Mouse (Mus musculus) MEL (cell line): ENCODE results near the gene Rps11. TPM values are rescaled to one million over a fixed set of nuclear protein-coding genes. Genes with fewer than 3 reads are reported as not detected.

ENCODE experiments used
- DNase-seq: peaks from one replicate; pipeline ENCODE4 v3.0.0; 2011; ENCODE audit warnings: low read depth, low spot score
- H3K27ac ChIP-seq: 2 replicates; pipeline ENCODE4 v1.5.1; 2012; ENCODE audit warnings: low read depth, mild to moderate bottlenecking, control low read depth, low read length, moderate library complexity; ENCODE audit not compliant: control insufficient read depth
- H3K27me3 ChIP-seq, 2 experiments: fragments of 150-350 bp in 1 of 2; sonication (generic) in 1 of 2; 2 replicates each; pipeline ENCODE4 v1.6.1; 2012; ENCODE audit warnings: low read length in 2 of 2, mild to moderate bottlenecking in 2 of 2, improper control_type of control experiment in 1 of 2, moderate library complexity in 1 of 2; ENCODE audit not compliant: insufficient read depth in 2 of 2, control insufficient read depth in 1 of 2
- H3K36me3 ChIP-seq, 2 experiments: 2 replicates each; pipeline ENCODE4 v1.6.1; 2012 to 2014; ENCODE audit warnings: low read length in 2 of 2, improper control_type of control experiment in 1 of 2, inconsistent platforms in 1 of 2, mild to moderate bottlenecking in 1 of 2; ENCODE audit not compliant: insufficient read depth in 2 of 2, control insufficient read depth in 1 of 2
- H3K4me1 ChIP-seq, 2 experiments: fragments of 150-350 bp in 1 of 2; sonication (generic) in 1 of 2; 2 replicates each; pipeline ENCODE4 v1.6.1; 2012; ENCODE audit warnings: low read length in 2 of 2, improper control_type of control experiment in 1 of 2, mild to moderate bottlenecking in 1 of 2; ENCODE audit not compliant: insufficient read depth in 2 of 2, control insufficient read depth in 1 of 2
- H3K4me3 ChIP-seq, 2 experiments: fragments of 150-350 bp in 1 of 2; sonication (generic) in 1 of 2; 2 replicates each; pipeline ENCODE4 v1.5.1; 2012; ENCODE audit warnings: low read depth in 2 of 2, low read length in 2 of 2, mild to moderate bottlenecking in 2 of 2, moderate library complexity in 2 of 2, control low read depth in 1 of 2, improper control_type of control experiment in 1 of 2; ENCODE audit not compliant: control insufficient read depth in 1 of 2, insufficient read depth in 1 of 2
- H3K79me2 ChIP-seq: 2 replicates; pipeline ENCODE4 v1.6.1; 2012; ENCODE audit warnings: mild to moderate bottlenecking, low read length, moderate library complexity; ENCODE audit not compliant: control insufficient read depth, poor library complexity, insufficient read depth
- H3K9ac ChIP-seq: 2 replicates; pipeline ENCODE4 v1.6.1; 2012; ENCODE audit warnings: low read depth, mild to moderate bottlenecking, control low read depth, low read length, moderate library complexity; ENCODE audit not compliant: control insufficient read depth, poor library complexity, severe bottlenecking
- H3K9me3 ChIP-seq: fragments of 150-350 bp; sonication (generic); replicated peaks from 2 replicates; pipeline ENCODE4 v1.6.1; 2012; ENCODE audit warnings: mild to moderate bottlenecking, low read length, improper control_type of control experiment, moderate library complexity; ENCODE audit not compliant: insufficient read depth
- CHD1 ChIP-seq: IDR thresholded peaks from 2 replicates; pipeline ENCODE4 v1.6.1; 2012; ENCODE audit warnings: low read depth, mild to moderate bottlenecking, inconsistent platforms, low read length, improper control_type of control experiment
- CTCF ChIP-seq, 3 experiments: IDR thresholded peaks in 2 of 3; conservative IDR thresholded peaks in 1 of 3; 2 replicates each; pipeline ENCODE4 v1.5.1; 2011 to 2012; ENCODE audit warnings: low read length in 3 of 3, low read depth in 2 of 3, mild to moderate bottlenecking in 2 of 3, improper control_type of control experiment in 1 of 3, inconsistent platforms in 1 of 3, mixed read lengths in 1 of 3, moderate library complexity in 1 of 3; ENCODE audit not compliant: control insufficient read depth in 1 of 3, insufficient read depth in 1 of 3, poor library complexity in 1 of 3, severe bottlenecking in 1 of 3
- E2F4 ChIP-seq: IDR thresholded peaks from 2 replicates; pipeline ENCODE4 v1.6.1; 2011; ENCODE audit warnings: low read depth, low read length, improper control_type of control experiment, borderline replicate concordance
- HCFC1 ChIP-seq: IDR thresholded peaks from 2 replicates; pipeline ENCODE4 v1.6.1; 2012; ENCODE audit warnings: low read depth, mild to moderate bottlenecking, inconsistent platforms, low read length, improper control_type of control experiment, moderate library complexity
- KAT2A ChIP-seq: conservative IDR thresholded peaks from 2 replicates; pipeline ENCODE4 v1.6.1; 2012; ENCODE audit warnings: low read depth, low read length, improper control_type of control experiment, inconsistent platforms
- MAFK ChIP-seq: IDR thresholded peaks from 2 replicates; pipeline ENCODE4 v1.6.1; 2011; ENCODE audit warnings: low read depth, mild to moderate bottlenecking, low read length, improper control_type of control experiment, borderline replicate concordance
- MAX ChIP-seq: IDR thresholded peaks from 2 replicates; pipeline ENCODE4 v1.6.1; 2011; ENCODE audit warnings: low read length, improper control_type of control experiment
- MYB ChIP-seq: IDR thresholded peaks from 2 replicates; pipeline ENCODE4 v1.6.1; 2011; ENCODE audit warnings: mild to moderate bottlenecking, low read depth, low read length, improper control_type of control experiment
- NELFE ChIP-seq: IDR thresholded peaks from 2 replicates; pipeline ENCODE4 v1.6.1; 2011; ENCODE audit warnings: low read depth, low read length, improper control_type of control experiment
- NRF1 ChIP-seq: IDR thresholded peaks from 2 replicates; pipeline ENCODE4 v1.6.1; 2014; ENCODE audit warnings: low read depth, mild to moderate bottlenecking, inconsistent platforms, low read length, improper control_type of control experiment, moderate library complexity; ENCODE audit not compliant: poor library complexity, insufficient read depth, severe bottlenecking
- RAD21 ChIP-seq: IDR thresholded peaks from 2 replicates; pipeline ENCODE4 v1.6.1; 2011; ENCODE audit warnings: mild to moderate bottlenecking, low read depth, low read length, improper control_type of control experiment
- SMC3 ChIP-seq: IDR thresholded peaks from 2 replicates; pipeline ENCODE4 v1.6.1; 2011; ENCODE audit warnings: low read depth, low read length, improper control_type of control experiment
- USF2 ChIP-seq, 2 experiments: IDR thresholded peaks; 2 replicates each; pipeline ENCODE4 v1.6.1; 2011 to 2012; ENCODE audit warnings: improper control_type of control experiment in 2 of 2, low read length in 2 of 2, borderline replicate concordance in 1 of 2, inconsistent platforms in 1 of 2, low read depth in 1 of 2, mild to moderate bottlenecking in 1 of 2; ENCODE audit not compliant: insufficient read depth in 1 of 2
- ZC3H11A ChIP-seq: IDR thresholded peaks from 2 replicates; pipeline ENCODE4 v1.6.1; 2012; ENCODE audit warnings: low read depth, mild to moderate bottlenecking, inconsistent platforms, low read length, improper control_type of control experiment
- ZKSCAN1 ChIP-seq: IDR thresholded peaks from 2 replicates; pipeline ENCODE4 v1.6.1; 2012; ENCODE audit warnings: low read depth, mild to moderate bottlenecking, inconsistent platforms, low read length, improper control_type of control experiment, moderate library complexity
- polyA plus RNA-seq, 2 experiments: library from polyadenylated mRNA; stranded (reverse) in 1 of 2; unstranded in 1 of 2; fragments of >175 nt in 1 of 2; fragments of >200 nt in 1 of 2; gene quantifications; 2 replicates each; pipeline versions ENCODE4 v1.2.1 to v1.2.4; 2012; ENCODE audit warnings: low replicate concordance in 2 of 2, low read depth in 1 of 2; ENCODE audit not compliant: insufficient read length in 2 of 2, insufficient read depth in 1 of 2, missing spikeins in 1 of 2
- total RNA-seq: library from RNA; depleted of rRNA; stranded (reverse); fragments of 300-350 nt; gene quantifications from 2 replicates; pipeline ENCODE4 v1.2.3, GENCODE M21; 2012

The Rps11 gene
- total and polyA plus RNA-seq, 3 experiments, result 2,708 to 5,434 (median 3,189) TPM

DNA sequence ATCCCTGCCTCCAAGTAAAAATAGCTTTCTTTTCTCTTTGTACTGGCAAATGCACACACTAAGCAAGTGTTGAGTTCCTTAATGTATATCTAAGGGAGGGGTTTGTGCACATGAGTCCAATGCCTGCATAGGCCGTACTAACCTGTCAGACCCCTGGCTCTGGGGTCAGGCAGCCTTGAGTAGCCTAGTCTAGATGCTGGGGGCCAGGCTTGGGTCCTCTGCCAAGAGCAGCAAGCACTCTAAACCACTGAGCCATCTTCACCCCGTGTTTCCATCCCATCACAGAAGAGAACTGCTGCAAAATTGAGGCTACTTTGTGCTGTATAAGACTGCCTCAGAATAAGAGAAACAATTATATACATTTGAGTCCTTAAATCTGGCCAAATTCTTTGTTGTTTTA, 46.4 kb downstream of the Rps11 start:
- H3K79me2 ChIP-seq, result no peaks in the 10 kb centered on the region; the same call in 1 of the 2 replicates
- peaks cover 0 to 2% of the 10 kb centered on the region in 2 experiments; a peak in 1 of 4 replicates for H3K36me3 ChIP-seq
- H3K9me3 ChIP-seq, result no peaks in the 10 kb centered on the region
- no peak overlapping the region for H3K27ac ChIP-seq
- no peak overlapping the region for H3K4me3 ChIP-seq
- peaks cover 0 to 4% of the 10 kb centered on the region in 2 experiments; a peak in 1 of 4 replicates for H3K4me1 ChIP-seq
- H3K27me3 ChIP-seq, result no peaks in the 10 kb centered on the region
- H3K9ac ChIP-seq, result no peak overlapping the region
- DNase-seq, result no peak
- TF ChIP-seq ZKSCAN1 (no peak), CTCF (IDR thresholded peaks at IDR 0.05 in 2 of 3, conservative IDR thresholded peaks at IDR 0.05 in 1 of 3; ENCODE audit: control insufficient read depth in 1 of 3, insufficient read depth in 1 of 3, low read depth in 2 of 3, low read length in 3 of 3, poor library complexity in 1 of 3, severe bottlenecking in 1 of 3) (no peak), NRF1 (no peak), MAX (no peak), SMC3 (no peak), RAD21 (no peak), USF2 (IDR thresholded peaks at IDR 0.05; ENCODE audit: borderline replicate concordance in 1 of 2, insufficient read depth in 1 of 2, low read depth in 1 of 2, low read length in 2 of 2) (no peak), CHD1 (no peak), NELFE (no peak), E2F4 (no peak), MAFK (no peak)

GRCm38 (mm10) chr7:45077322-45077721, 46.9 kb downstream of the Rps11 start:
- H3K4me1 ChIP-seq, result peaks cover 0 to 4% of the 10 kb centered on the region in 2 experiments; a peak in 1 of 4 replicates
- no peaks in the 10 kb centered on the region for H3K27me3 ChIP-seq
- no peak overlapping the region for H3K9ac ChIP-seq
- DNase-seq, result no peak
- H3K27ac ChIP-seq, result no peak overlapping the region
- H3K79me2 ChIP-seq, result no peaks in the 10 kb centered on the region; the same call in 1 of the 2 replicates
- TF ChIP-seq MAFK, result no peak
- no peak for TF ChIP-seq MYB
- TF ChIP-seq ZC3H11A, result no peak
- TF ChIP-seq KAT2A, result no peak
- no peak for TF ChIP-seq MAX
- no peak for TF ChIP-seq HCFC1
- no peak overlapping the region for H3K4me3 ChIP-seq
- H3K36me3 ChIP-seq, result peaks cover 0 to 2% of the 10 kb centered on the region in 2 experiments; a peak in 1 of 4 replicates
- no peaks in the 10 kb centered on the region for H3K9me3 ChIP-seq
